ENCODE assay signal across 9 mouse cellular contexts in genomic region chr2:45103021-45103983, GRCm38 (mm10). TPM values are rescaled to one million over a fixed set of nuclear protein-coding genes. Genes with fewer than 3 reads are reported as not detected.
A peak's percentile ranks its signal among the peaks of the same experiment; 100 is the strongest.
DNase-seq lines count a peak whose midpoint lies in the region; ATAC-seq lines count a peak whose summit lies in the region.
"Had no signal": no experiment of that assay in that cellular context is flagged by ENCODE, and none has a peak within 500 bp of the region (broad histone marks: within the 10 kb centered on the region; RNA-seq: fewer than 3 reads in every experiment).

No protein-coding gene starts in this region.

- H3K9me3 ChIP-seq in hindbrain, embryonic 12.5 days (replicated peaks) = no peaks in the 10 kb centered on the region
- H3K9me3 ChIP-seq: G1E had no signal

- peaks cover 9% of the 10 kb centered on the region for H3K4me1 ChIP-seq in brown adipose tissue, adult 24 weeks (ENCODE audit: control insufficient read depth, insufficient read depth, insufficient read length, low read length)
- peaks cover 79% of the 10 kb centered on the region for H3K4me1 ChIP-seq in hindbrain, embryonic 12.5 days

- DNase-seq in kidney, adult 9 months = peak; percentile 4
- DNase-seq in kidney, adult 11 months = no peak
- peak; percentile 43 to 70 for DNase-seq in natural killer cell, adult 2 months (ENCODE audit: low spot score in 2 of 2)
- DNase-seq in spleen, postnatal 36 days (ENCODE audit: low spot score in 2 of 2) = no peak
- no peak for DNase-seq in urinary bladder, postnatal 10 days (ENCODE audit: low spot score)
- DNase-seq in MN1 (ENCODE audit: low spot score) = no peak

- H3K36me3 ChIP-seq in hindbrain, embryonic 12.5 days = no peaks in the 10 kb centered on the region

- H3K27ac ChIP-seq in brown adipose tissue, adult 24 weeks (replicated peaks; ENCODE audit: low read depth, low read length) = peak overlapping the region; percentile 24; the same call in 1 of the 2 replicates
- peak overlapping the region; percentile 81 for H3K27ac ChIP-seq in hindbrain, embryonic 12.5 days

- WGBS in hindbrain, embryonic 12.5 days = 18% methylated on average over 10 of the region's 10 CpGs

- no peak for ATAC-seq in hindbrain, embryonic 12.5 days (ENCODE audit: low FRiP score)

- H3K9ac ChIP-seq in hindbrain, embryonic 12.5 days = peak overlapping the region; percentile 10; the same call in 1 of the 2 replicates

- H3K27me3 ChIP-seq in hindbrain, embryonic 12.5 days = no peaks in the 10 kb centered on the region

- peak overlapping the region; percentile 80 for H3K4me2 ChIP-seq in hindbrain, embryonic 12.5 days (replicated peaks)

- H3K4me3 ChIP-seq in brown adipose tissue, adult 24 weeks (ENCODE audit: insufficient read depth, low read depth, low read length) = no peak overlapping the region
- no peak overlapping the region for H3K4me3 ChIP-seq in hindbrain, embryonic 12.5 days

RNA-seq across cellular contexts. Expression of gene Zeb2, which starts 13.9 kb away (rescaled TPM):
- 51.2 and 53.0 TPM in 2 replicates for polyA plus RNA-seq in brown adipose tissue, adult 24 weeks (2012; ENCODE audit: insufficient read depth, insufficient read length, missing spikeins)
- 47.3 and 60.5 TPM in 2 replicates for polyA plus RNA-seq in hindbrain, embryonic 12.5 days (2016; fragmentation: Nextera tagmentation; extraction: Ambion mirVana)

Comparison
In these comparisons a context has a peak if more than half of its experiments do, and no peak if none do; other contexts are left out.
1. DNase-seq: peak in kidney, adult 9 months (single experiment) and natural killer cell, adult 2 months (2 of 2); none in kidney, adult 11 months (single experiment), spleen, postnatal 36 days (0 of 2), urinary bladder, postnatal 10 days (single experiment) and MN1 (single experiment).